Mouse (Mus musculus): ENCODE results near the gene Gm47995.

Gm47995 gene

DNA sequence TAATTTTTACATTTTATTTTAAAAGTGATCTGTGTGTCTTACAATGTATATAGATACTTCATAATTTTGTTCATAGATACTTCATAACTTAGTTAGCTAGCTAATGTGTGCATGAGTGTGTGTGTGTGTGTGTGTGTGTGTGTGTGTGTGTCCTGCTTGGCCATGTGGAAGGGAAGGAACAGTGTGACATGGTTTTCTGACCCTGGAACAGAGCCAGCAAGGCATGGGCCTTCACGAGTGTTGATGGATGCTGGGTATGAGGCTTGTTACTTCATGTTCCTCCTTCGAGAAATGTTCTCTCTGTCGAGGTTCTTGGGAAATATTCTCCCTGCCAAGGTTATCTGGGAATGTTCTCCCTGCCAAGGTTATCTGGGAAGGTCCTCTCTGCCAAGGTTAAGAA, 35.5 kb downstream of the Gm47995 start:
- no peak for DNase-seq

DNA sequence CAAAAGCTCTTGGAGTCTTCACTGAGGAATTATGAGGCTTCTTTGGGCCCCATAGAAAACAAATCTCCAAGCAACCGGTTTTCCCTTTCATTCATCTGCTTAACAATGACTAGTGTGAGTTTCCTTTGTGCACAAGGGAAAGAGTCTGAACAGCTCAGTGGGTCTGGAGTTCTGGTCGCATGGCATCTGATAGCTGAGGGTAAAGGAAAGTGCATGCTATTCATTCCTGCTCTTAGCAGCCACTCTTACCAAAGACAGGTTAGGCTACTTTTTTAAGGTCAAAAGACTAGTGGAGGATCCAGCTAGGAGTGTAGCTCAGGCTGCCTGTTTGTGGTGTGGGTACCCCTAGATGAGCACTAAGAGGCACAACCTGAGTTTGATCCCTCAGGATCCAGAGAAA, 37.3 kb downstream of the Gm47995 start:
- DNase-seq, result no peak

DNA sequence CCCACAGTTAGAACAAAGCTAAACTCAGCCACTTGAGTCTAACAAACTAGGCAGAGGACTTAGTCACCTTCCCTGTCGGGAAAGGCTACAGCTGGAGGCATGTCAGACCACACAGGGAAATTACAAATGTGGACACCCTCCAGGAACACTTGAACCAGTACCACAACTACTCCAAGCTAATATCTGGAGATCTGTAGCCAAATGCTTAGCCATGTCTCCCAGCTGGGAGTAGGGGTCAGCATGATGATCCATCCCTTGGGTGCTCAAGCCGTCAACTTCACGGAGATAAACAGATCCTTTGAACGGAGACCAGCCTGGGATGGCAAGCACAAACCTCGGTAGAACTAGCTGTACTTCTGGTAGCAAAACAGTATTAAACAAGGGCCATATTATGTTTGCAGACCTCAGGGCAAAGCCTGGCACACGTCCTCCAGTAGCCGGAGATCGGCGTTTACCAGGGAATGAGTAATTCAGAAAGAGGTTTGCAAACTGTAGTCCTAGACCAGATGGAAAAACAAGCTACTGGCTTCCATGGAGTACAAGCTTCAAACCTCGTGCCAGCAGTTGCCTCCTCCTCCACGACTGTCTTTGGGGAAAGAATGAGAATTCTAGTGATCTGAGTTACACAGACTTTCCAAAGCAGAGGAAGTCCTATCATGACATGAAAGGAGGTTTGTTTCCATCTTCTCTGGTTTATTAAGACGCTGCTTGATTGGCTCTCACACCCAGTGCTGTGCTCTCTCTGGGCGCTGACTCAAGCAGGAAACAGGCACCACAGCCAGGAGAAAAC, 38.1 kb downstream of the Gm47995 start:
- no peak for DNase-seq

DNA sequence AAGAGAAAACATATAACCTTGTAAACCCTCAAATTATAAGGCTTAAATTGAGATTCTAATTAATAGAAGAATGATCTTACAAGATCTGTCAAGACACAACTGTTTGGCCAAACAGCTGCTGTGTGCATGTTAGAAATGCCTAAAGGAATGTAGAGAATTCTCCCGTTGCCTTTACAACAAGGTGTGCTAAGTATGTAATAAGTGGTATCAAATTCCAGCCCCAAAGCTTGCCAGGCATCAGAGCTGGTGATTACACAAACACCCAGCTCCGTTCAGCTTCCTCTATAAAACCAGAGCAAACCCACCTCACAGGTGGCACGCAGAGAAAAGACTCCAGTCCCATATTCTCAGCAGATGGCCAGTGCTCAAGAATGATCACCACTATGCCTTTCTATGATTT, 39.5 kb downstream of the Gm47995 start:
- no peak for DNase-seq

DNA sequence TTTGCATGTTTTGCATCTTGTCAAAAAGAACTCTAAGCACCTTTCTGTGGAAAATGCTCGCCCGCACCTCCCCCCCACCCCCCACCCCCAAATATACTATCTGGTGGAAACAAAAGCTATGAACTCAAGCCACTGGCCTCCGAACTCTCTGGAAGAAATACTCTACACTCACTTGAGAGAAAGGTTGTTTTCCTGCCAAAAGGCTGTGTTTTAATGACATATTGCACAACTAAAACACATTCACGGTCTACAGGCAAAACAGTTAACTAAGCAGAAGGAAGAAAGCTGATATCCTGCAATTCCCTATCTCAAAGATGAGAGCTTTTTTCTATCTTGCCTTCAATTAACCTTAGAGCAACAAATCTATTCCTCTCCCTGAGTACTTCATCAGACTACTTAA, 45.1 kb downstream of the Gm47995 start:
- no peak for DNase-seq

DNA sequence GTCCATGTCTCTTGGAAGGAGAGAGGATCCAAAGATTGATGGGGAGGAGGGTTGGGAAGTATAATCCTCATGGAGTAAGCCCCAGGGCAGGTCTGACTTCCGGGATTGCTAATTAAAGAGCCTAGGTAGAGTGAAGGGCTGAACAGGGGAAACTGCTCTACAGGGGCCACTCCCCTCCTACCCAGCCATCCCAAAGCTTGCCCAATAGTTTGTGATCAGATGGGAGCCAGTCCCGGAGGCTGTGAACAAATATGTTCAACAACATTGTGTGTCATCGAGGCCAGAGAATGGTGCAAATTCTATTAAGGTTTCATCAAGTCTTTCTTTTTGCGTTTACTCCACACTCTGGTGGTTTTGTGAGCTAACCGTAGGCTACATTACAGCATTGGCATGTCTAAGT, 45.8 kb downstream of the Gm47995 start:
- no peak for DNase-seq

DNA sequence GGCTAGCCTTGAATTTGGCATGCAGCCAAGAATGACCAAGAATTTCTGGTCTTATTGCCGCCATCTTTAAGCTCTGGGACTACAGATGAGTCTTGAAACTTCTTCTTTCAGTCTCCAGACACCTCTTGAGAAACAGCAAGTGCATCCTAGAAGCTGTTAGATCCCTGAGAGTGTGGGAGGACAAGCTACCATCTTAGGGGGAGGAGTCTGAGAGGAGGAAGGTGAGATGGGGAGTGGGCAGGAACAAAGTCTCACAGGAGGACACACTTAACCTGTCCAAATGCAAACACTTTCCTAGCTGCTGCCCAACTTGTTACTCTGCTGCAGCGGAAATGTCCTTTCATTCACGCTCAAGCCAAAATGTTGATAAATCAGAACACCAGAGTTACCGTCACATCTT, 46.5 kb downstream of the Gm47995 start:
- no peak for DNase-seq

DNA sequence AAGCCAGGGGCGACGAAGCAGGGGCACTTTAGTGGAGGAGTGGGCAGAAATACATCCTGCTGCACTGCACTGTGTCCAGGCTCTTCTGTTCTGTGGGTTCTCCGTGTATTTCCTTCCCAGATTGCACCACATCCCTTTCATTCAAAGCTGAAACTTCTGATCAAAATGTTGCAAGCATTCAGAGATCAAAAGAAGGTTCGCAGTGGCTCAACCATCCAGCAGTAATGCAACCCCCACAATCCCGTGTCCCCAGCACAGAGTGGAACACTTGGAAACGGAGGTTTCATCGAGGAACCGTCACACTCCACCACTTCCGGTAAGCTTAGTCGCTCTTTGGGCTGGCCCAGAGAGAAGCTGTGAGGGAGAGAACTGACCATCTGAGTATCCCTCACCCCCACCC, 46.9 kb downstream of the Gm47995 start:
- DNase-seq, result no peak

DNA sequence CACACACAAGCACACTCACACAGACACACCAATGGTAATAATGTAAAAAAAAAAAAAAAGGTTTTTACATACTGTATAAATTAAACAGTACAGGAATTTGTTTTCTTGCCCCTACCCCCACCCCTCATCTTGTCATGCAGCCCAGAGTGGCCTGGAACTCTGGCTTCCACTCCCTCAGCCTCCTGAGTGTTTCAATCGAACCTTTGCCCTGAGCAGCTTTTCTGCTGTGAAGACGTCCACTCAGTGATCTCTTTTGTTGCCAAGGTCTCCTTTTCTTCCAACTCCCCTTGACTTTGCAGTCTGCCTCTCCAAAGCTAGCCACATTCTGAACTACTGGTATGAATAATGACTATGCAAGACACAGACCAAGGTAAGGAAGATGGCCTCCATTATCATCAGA, 47.6 kb downstream of the Gm47995 start:
- no peak for DNase-seq
